ENCODE assay signal across 8 mouse cellular contexts in the genomic region with DNA sequence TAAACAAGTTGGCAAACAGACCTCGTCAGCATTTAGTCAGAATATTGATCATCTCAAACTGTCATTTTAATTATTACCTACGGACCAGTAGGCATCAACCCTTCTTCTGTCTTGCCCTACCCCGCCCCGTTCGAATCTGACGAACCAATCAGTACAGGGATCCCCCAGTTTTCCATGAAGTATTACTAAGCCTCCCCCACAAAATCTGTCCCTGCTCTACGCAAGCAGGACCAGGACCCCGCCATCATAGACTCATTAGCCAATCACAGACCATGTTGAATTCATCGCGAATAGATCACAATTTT. TPM values are rescaled to one million over a fixed set of nuclear protein-coding genes. Genes with fewer than 3 reads are reported as not detected.
DNase-seq lines count a peak whose midpoint lies in the region; ATAC-seq and TF ChIP-seq lines count a peak whose summit lies in the region.

A gene (minus strand): TSS at position 94 of the 305 bp plus-strand sequence.

- no peaks in the 10 kb centered on the region for H3K27me3 ChIP-seq in MEL (ENCODE audit: control insufficient read depth in 1 of 2, insufficient read depth in 2 of 2, low read length in 2 of 2)
- H3K27me3 ChIP-seq in forebrain, embryonic 11.5 days (ENCODE audit: control insufficient read depth, insufficient read depth, low read length), result no peaks in the 10 kb centered on the region
- H3K27me3 ChIP-seq in stomach, embryonic 15.5 days (replicated peaks), result no peaks in the 10 kb centered on the region

- no peaks in the 10 kb centered on the region for H3K9me3 ChIP-seq in MEL (replicated peaks; ENCODE audit: insufficient read depth, low read length)
- no peaks in the 10 kb centered on the region for H3K9me3 ChIP-seq in forebrain, embryonic 11.5 days (ENCODE audit: control insufficient read depth, low read length)
- no peaks in the 10 kb centered on the region for H3K9me3 ChIP-seq in stomach, embryonic 15.5 days

- H3K4me1 ChIP-seq in MEL (ENCODE audit: control insufficient read depth in 1 of 2, insufficient read depth in 2 of 2, low read length in 2 of 2), result peaks cover 2 to 16% of the 10 kb centered on the region in 2 experiments
- H3K4me1 ChIP-seq in forebrain, embryonic 11.5 days (replicated peaks; ENCODE audit: control insufficient read depth, insufficient read depth, low read length), result no peaks in the 10 kb centered on the region
- H3K4me1 ChIP-seq in stomach, embryonic 15.5 days, result no peaks in the 10 kb centered on the region

- intact Hi-C loops in left cerebral cortex, adult 2 months (cut with DNase I), result loop anchor here (2.0 kb wide), 1 partner anchor 25 kb away; no protein-coding TSS in a partner anchor

- WGBS in forebrain, embryonic 11.5 days, result 24% methylated on average over 10 of the region's 10 CpGs
- WGBS in stomach, embryonic 15.5 days, result 32% methylated on average over 10 of the region's 10 CpGs

- peak within 1 kb of the TSS; percentile 50 for H3K4me2 ChIP-seq in forebrain, embryonic 11.5 days (ENCODE audit: low read depth, low read length, severe bottlenecking)
- H3K4me2 ChIP-seq in stomach, embryonic 15.5 days, result peak within 1 kb of the TSS; percentile 62

- TF ChIP-seq CTCF in MEL (IDR thresholded peaks at IDR 0.05 in 2 of 3, conservative IDR thresholded peaks at IDR 0.05 in 1 of 3; ENCODE audit: control insufficient read depth in 1 of 3, insufficient read depth in 1 of 3, low read depth in 2 of 3, low read length in 3 of 3, poor library complexity in 1 of 3, severe bottlenecking in 1 of 3), result no peak
- no peak for TF ChIP-seq CTCF in left cerebral cortex, adult 2 months (IDR thresholded peaks at IDR 0.05)

- H3K36me3 ChIP-seq in MEL (ENCODE audit: control insufficient read depth in 1 of 2, insufficient read depth in 2 of 2, low read length in 2 of 2), result peaks cover 0 to 7% of the 10 kb centered on the region in 2 experiments; a peak in 2 of 4 replicates
- H3K36me3 ChIP-seq in forebrain, embryonic 11.5 days (ENCODE audit: control insufficient read depth, insufficient read depth, low read length), result no peaks in the 10 kb centered on the region
- no peaks in the 10 kb centered on the region for H3K36me3 ChIP-seq in stomach, embryonic 15.5 days

- no peak for TF ChIP-seq EP300 in MEL (IDR thresholded peaks at IDR 0.05; ENCODE audit: low read depth in 1 of 2, low read length in 2 of 2)

- peak within 1 kb of the TSS; percentile 69 for H3K27ac ChIP-seq in MEL (ENCODE audit: control insufficient read depth, low read depth, low read length)
- peak within 1 kb of the TSS; percentile 43; the same call in 1 of the 2 replicates for H3K27ac ChIP-seq in forebrain, embryonic 11.5 days (ENCODE audit: low read depth, low read length)
- peak within 1 kb of the TSS; percentile 85 for H3K27ac ChIP-seq in left cerebral cortex, adult 2 months
- peak within 1 kb of the TSS; percentile 57; the same call in 1 of the 2 replicates for H3K27ac ChIP-seq in stomach, embryonic 15.5 days

- no peak for TF ChIP-seq RAD21 in MEL (IDR thresholded peaks at IDR 0.05; ENCODE audit: low read depth, low read length)

- peak within 1 kb of the TSS; percentile 77 to 91 for H3K4me3 ChIP-seq in MEL (ENCODE audit: control insufficient read depth in 1 of 2, insufficient read depth in 1 of 2, low read depth in 2 of 2, low read length in 2 of 2)
- H3K4me3 ChIP-seq in forebrain, embryonic 11.5 days (ENCODE audit: low read depth, low read length), result peak within 1 kb of the TSS; percentile 41
- peak within 1 kb of the TSS; percentile 61 for H3K4me3 ChIP-seq in left cerebral cortex, adult 2 months
- peak within 1 kb of the TSS; percentile 55 for H3K4me3 ChIP-seq in stomach, embryonic 15.5 days (replicated peaks)

- peaks cover 10% of the 10 kb centered on the region for H3K79me2 ChIP-seq in MEL (ENCODE audit: control insufficient read depth, insufficient read depth, low read length, poor library complexity)

- TF ChIP-seq POLR2A in MEL (IDR thresholded peaks at IDR 0.05; ENCODE audit: control insufficient read depth in 1 of 2, insufficient read depth in 1 of 2, low read depth in 1 of 2, low read length in 2 of 2, poor library complexity in 1 of 2), result no peak

- peak; percentile 56 to 60 for DNase-seq in cerebellum, postnatal 14 days
- DNase-seq in cerebellum, adult 9-10 months, result no peak
- no peak for DNase-seq in MEL (ENCODE audit: low read depth, low spot score)
- no peak for DNase-seq in forebrain, embryonic 11.5 days (ENCODE audit: low spot score)
- peak; percentile 8 for DNase-seq in heart, postnatal 4 days
- DNase-seq in left cerebral cortex, adult 2 months (ENCODE audit: extremely low spot score in 1 of 2, low spot score in 2 of 2), result peak; percentile 33 to 36

- peak; percentile 39; the same call in 1 of the 2 replicates for ATAC-seq in forebrain, embryonic 11.5 days (replicated peaks; ENCODE audit: low FRiP score)
- peak; percentile 43 for ATAC-seq in megakaryocyte progenitor cell, adult 5-6 weeks (replicated peaks; ENCODE audit: poor library complexity)
- ATAC-seq in stomach, embryonic 15.5 days (ENCODE audit: insufficient read depth, low FRiP score, low read depth), result no peak

- peak within 1 kb of the TSS; percentile 92 for H3K9ac ChIP-seq in MEL (ENCODE audit: control insufficient read depth, low read depth, low read length, poor library complexity, severe bottlenecking)
- peak within 1 kb of the TSS; percentile 62 for H3K9ac ChIP-seq in forebrain, embryonic 11.5 days (ENCODE audit: low read length)
- peak within 1 kb of the TSS; percentile 39 for H3K9ac ChIP-seq in stomach, embryonic 15.5 days

TF ChIP-seq in MEL, 35 proteins besides CTCF, POLR2A, EP300 and RAD21:
- no peak for TF ChIP-seq UBTF (IDR thresholded peaks at IDR 0.05; ENCODE audit: borderline replicate concordance, insufficient read depth, low read depth, low read length)
- TF ChIP-seq CHD1 (IDR thresholded peaks at IDR 0.05; ENCODE audit: low read depth, low read length), result no peak
- TF ChIP-seq ZMIZ1 (IDR thresholded peaks at IDR 0.05; ENCODE audit: low read depth, low read length), result no peak
- TF ChIP-seq SMC3 (IDR thresholded peaks at IDR 0.05; ENCODE audit: low read depth, low read length), result no peak
- TF ChIP-seq ZC3H11A (IDR thresholded peaks at IDR 0.05; ENCODE audit: low read depth, low read length), result no peak
- TF ChIP-seq POLR2AphosphoS2 (IDR thresholded peaks at IDR 0.05; ENCODE audit: low read length), result no peak
- no peak for TF ChIP-seq JUND (IDR thresholded peaks at IDR 0.05; ENCODE audit: low read depth, low read length)
- no peak for TF ChIP-seq POLR2AphosphoS5 (IDR thresholded peaks at IDR 0.05; ENCODE audit: borderline replicate concordance, low read depth, low read length)
- no peak for TF ChIP-seq MAX (IDR thresholded peaks at IDR 0.05; ENCODE audit: low read length)
- TF ChIP-seq CHD2 (IDR thresholded peaks at IDR 0.05; ENCODE audit: low read length), result no peak
- no peak for TF ChIP-seq BHLHE40 (IDR thresholded peaks at IDR 0.05; ENCODE audit: borderline replicate concordance, low read depth, low read length)
- no peak for TF ChIP-seq GABPA (IDR thresholded peaks at IDR 0.05; ENCODE audit: low read depth, low read length)
- TF ChIP-seq MAZ (IDR thresholded peaks at IDR 0.05; ENCODE audit: low read depth, low read length), result no peak
- no peak for TF ChIP-seq HCFC1 (IDR thresholded peaks at IDR 0.05; ENCODE audit: low read depth, low read length)
- TF ChIP-seq MXI1 (IDR thresholded peaks at IDR 0.05; ENCODE audit: low read depth, low read length), result no peak

RNA-seq across cellular contexts. Expression of the gene that starts here (rescaled TPM):
- total RNA-seq in MEL (2012; rRNA removed), result 99.4 and 103 TPM in 2 replicates
- polyA plus RNA-seq in MEL (2012; ENCODE audit: insufficient read depth in 1 of 2, insufficient read length in 2 of 2, low read depth in 1 of 2, low replicate concordance in 2 of 2, missing spikeins in 1 of 2), result 100 to 1,000 TPM in 1 of 2 experiments, not detected in 1; 133 TPM
- polyA plus RNA-seq in forebrain, embryonic 11.5 days (2014; fragmentation: Nextera tagmentation; extraction: Ambion mirVana), result 24.5 and 25.2 TPM in 2 replicates
- total RNA-seq in heart, postnatal 4 days (2021), result 10 to 100 TPM; 21.0 to 23.8 TPM
- total RNA-seq in left cerebral cortex, adult 2 months (2021), result 10 to 100 TPM; 34.8 to 35.7 TPM
- 53.5 and 55.4 TPM in 2 replicates for total RNA-seq in megakaryocyte progenitor cell, adult 5-6 weeks (2015)
- total RNA-seq in megakaryocyte progenitor cell, adult 5-6 weeks (2017), result 81.8 and 96.9 TPM in 2 replicates
- polyA plus RNA-seq in stomach, embryonic 15.5 days (2015; fragmentation: Nextera tagmentation; extraction: Ambion mirVana), result 56.4 and 57.2 TPM in 2 replicates

Comparison
In these comparisons a context has a peak if more than half of its experiments do, and no peak if none do; other contexts are left out.
1. DNase-seq: peak in cerebellum, postnatal 14 days (2 of 2), heart, postnatal 4 days (single experiment) and left cerebral cortex, adult 2 months (2 of 2); none in cerebellum, adult 9-10 months (single experiment), MEL (single experiment) and forebrain, embryonic 11.5 days (single experiment).
2. H3K9ac ChIP-seq: peak in every context shown above with its lines; median percentile 92 in MEL; 62 in forebrain, embryonic 11.5 days; 39 in stomach, embryonic 15.5 days.
3. Peak in every context shown above with its lines, with median percentiles within 50 percentile points of each other: H3K27ac ChIP-seq and H3K4me3 ChIP-seq.